Mouse (Mus musculus): ENCODE results near the gene Cmklr1.
"Not testable (repeated sequence)": the region's sequence is repeated elsewhere in the genome, so short reads cannot be mapped to it uniquely, and the experiment has no call there.

GRCm38 (mm10) chr5:113585619-113586457 lies 64.4 kb downstream of the Cmklr1 start:
- not testable (repeated sequence) for TF ChIP-seq CTCF (IDR thresholded peaks at IDR 0.05; ENCODE audit: control insufficient read depth, insufficient read depth, insufficient replicate concordance, low read depth, low read length); POLR2A (IDR thresholded peaks at IDR 0.05; ENCODE audit: control insufficient read depth, low read depth, low read length)

All from testis, adult 2 months (tissue).